ENCODE assay signal across 9 mouse cellular contexts in the genomic region with DNA sequence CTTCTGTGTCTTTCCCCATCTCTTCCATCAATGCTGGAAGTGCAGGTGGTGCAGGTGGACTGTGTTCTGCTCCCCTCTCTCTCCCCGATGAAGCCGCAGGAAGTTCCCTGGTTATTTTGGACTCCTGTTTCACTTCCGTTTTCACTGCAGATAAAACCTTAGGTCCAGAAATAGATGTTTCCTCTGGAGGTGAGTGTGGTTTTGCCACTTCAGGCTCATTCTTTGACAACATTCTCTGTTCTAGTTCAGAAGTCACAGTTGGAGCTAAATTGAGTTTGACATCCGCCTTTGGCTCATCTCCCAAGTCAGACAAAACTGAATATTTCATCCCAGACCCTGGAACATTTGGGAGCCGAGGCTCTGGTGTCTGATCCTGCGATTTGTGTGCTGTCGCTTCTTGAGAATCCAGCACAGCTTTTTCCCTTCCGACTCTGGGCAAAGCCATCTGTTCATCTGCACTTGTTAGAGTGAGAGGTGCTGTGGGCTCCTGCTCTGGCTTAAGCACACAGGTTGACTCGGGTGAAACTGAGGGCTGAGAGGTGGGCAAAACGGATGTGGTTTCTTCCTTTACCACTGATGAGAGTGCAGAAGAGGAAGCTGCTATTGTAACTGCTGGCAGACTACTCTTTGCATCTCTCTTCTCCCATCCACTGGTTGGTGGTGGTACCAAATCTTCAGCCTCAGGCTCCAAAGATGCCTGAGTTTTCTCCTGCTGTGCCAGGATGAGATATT. TPM values are rescaled to one million over a fixed set of nuclear protein-coding genes. Genes with fewer than 3 reads are reported as not detected.
DNase-seq lines count a peak whose midpoint lies in the region; ATAC-seq and TF ChIP-seq lines count a peak whose summit lies in the region.
"Had no signal": no experiment of that assay in that cellular context is flagged by ENCODE, and none has a peak within 500 bp of the region (broad histone marks: within the 10 kb centered on the region; RNA-seq: fewer than 3 reads in every experiment).

No protein-coding gene starts in this region.

- peak overlapping the region; percentile 75 for H3K27ac ChIP-seq in left cerebral cortex, adult 2 months
- H3K27ac ChIP-seq: stomach, embryonic 15.5 days had no signal

- no peak for DNase-seq in left cerebral cortex, adult 2 months (ENCODE audit: extremely low spot score in 1 of 2, low spot score in 2 of 2)
- DNase-seq in left cerebral cortex, postnatal 14 days (ENCODE audit: low spot score in 2 of 2), result no peak
- peak; percentile 57 for DNase-seq in cerebellum, adult 9-10 months
- DNase-seq in spleen, postnatal 4 days (ENCODE audit: low spot score in 2 of 2), result peak; percentile 36 to 62
- no peak for DNase-seq in urinary bladder, adult 18-20 months (ENCODE audit: low spot score in 2 of 2)
- DNase-seq in adrenal gland, postnatal 10 days, result no peak
- DNase-seq: midbrain, embryonic 14.5 days had no signal

- H3K4me3 ChIP-seq in left cerebral cortex, adult 2 months, result no peak overlapping the region
- H3K4me3 ChIP-seq: stomach, embryonic 15.5 days had no signal

- intact Hi-C loops in left cerebral cortex, adult 2 months (cut with DNase I), result no loop called here
- intact Hi-C loops in left cerebral cortex, postnatal 14 days (cut with DNase I), result loop anchor here (10.0 kb wide), 1 partner anchor 210 kb away; no protein-coding TSS in a partner anchor

- no peak for TF ChIP-seq CTCF in left cerebral cortex, adult 2 months (IDR thresholded peaks at IDR 0.05)

- peak; percentile 69 for ATAC-seq in activated CD4-positive, CD25-positive, alpha-beta regulatory T cell, adult 4 months

RNA-seq across cellular contexts. Expression of a gene that starts 50.2 kb away (rescaled TPM):
- 1 to 10 TPM; 5.4 to 6.0 TPM for total RNA-seq in left cerebral cortex, adult 2 months (2021)
- total RNA-seq in left cerebral cortex, postnatal 14 days (2021), result 1 to 10 TPM; 2.2 to 2.8 TPM
- under 1 TPM; 0.38 to 0.59 TPM for polyA plus RNA-seq in activated CD4-positive, CD25-positive, alpha-beta regulatory T cell, adult 4 months (2017; shearing (Covaris generic))
- 10 to 100 TPM in 1 of 2 experiments, 1 to 10 TPM in 1; 7.8 to 29.4 TPM for total RNA-seq in adrenal gland, postnatal 10 days (2021)

Comparison
In these comparisons a context has a peak if more than half of its experiments do, and no peak if none do; other contexts are left out.
1. DNase-seq: peak in cerebellum, adult 9-10 months (single experiment) and spleen, postnatal 4 days (2 of 2); none in left cerebral cortex, adult 2 months (0 of 2), left cerebral cortex, postnatal 14 days (0 of 2), urinary bladder, adult 18-20 months (0 of 2) and adrenal gland, postnatal 10 days (single experiment).